Mouse (Mus musculus): ENCODE measurements around the gene Aire. TPM values are rescaled to one million over a fixed set of nuclear protein-coding genes. Genes with fewer than 3 reads are reported as not detected.
"Not testable (repeated sequence)": the region's sequence is repeated elsewhere in the genome, so short reads cannot be mapped to it uniquely, and the experiment has no call there.

Aire gene
- total and polyA plus RNA-seq, 2 experiments from 2014 or later = 0.16 to 0.31 TPM

- no peak overlapping the region for H3K27ac ChIP-seq (ENCODE audit: low read depth, low read length)
- no peak overlapping the region for H3K4me3 ChIP-seq (ENCODE audit: low read depth, low read length)
- peak; percentile 90 for DNase-seq (ENCODE audit: low spot score)
- TF ChIP-seq CTCF (IDR thresholded peaks at IDR 0.05) = peak; percentile 97
- H3K9ac ChIP-seq (replicated peaks; ENCODE audit: low read length, poor library complexity, severe bottlenecking) = no peak overlapping the region
- H3K9me3 ChIP-seq (ENCODE audit: low read length) = no peaks in the 10 kb centered on the region
- no peaks in the 10 kb centered on the region for H3K27me3 ChIP-seq (ENCODE audit: insufficient read depth, low read length)
- 4% methylated on average over 5 of the region's 5 CpGs for WGBS
- peak; percentile 56; the same call in 1 of the 2 replicates for ATAC-seq (ENCODE audit: low FRiP score)
- H3K4me1 ChIP-seq (ENCODE audit: insufficient read depth, low read length) = no peaks in the 10 kb centered on the region
- H3K36me3 ChIP-seq (ENCODE audit: insufficient read depth, low read length) = no peaks in the 10 kb centered on the region
- H3K4me2 ChIP-seq (ENCODE audit: low read depth, low read length, poor library complexity, severe bottlenecking) = no peak overlapping the region
These were observed 15.3 kb downstream of the Aire start for GRCm38 (mm10) chr10:78028129-78028528.

- H3K27me3 ChIP-seq (ENCODE audit: insufficient read depth, low read length); H3K4me2 ChIP-seq (ENCODE audit: low read depth, low read length, poor library complexity, severe bottlenecking); DNase-seq (ENCODE audit: low spot score); H3K27ac ChIP-seq (ENCODE audit: low read depth, low read length); H3K9ac ChIP-seq (replicated peaks; ENCODE audit: low read length, poor library complexity, severe bottlenecking); ATAC-seq (ENCODE audit: low FRiP score); H3K36me3 ChIP-seq (ENCODE audit: insufficient read depth, low read length); H3K9me3 ChIP-seq (ENCODE audit: low read length); H3K4me3 ChIP-seq (ENCODE audit: low read depth, low read length); H3K4me1 ChIP-seq (ENCODE audit: insufficient read depth, low read length): not testable (repeated sequence)
- WGBS = 66% methylated on average over 6 of the region's 8 CpGs
- peak; percentile 59 for TF ChIP-seq CTCF (IDR thresholded peaks at IDR 0.05)
These were observed 18.0 kb downstream of the Aire start for GRCm38 (mm10) chr10:78025453-78025852.

- ATAC-seq (ENCODE audit: low FRiP score); H3K9ac ChIP-seq (replicated peaks; ENCODE audit: low read length, poor library complexity, severe bottlenecking); H3K9me3 ChIP-seq (ENCODE audit: low read length); H3K4me2 ChIP-seq (ENCODE audit: low read depth, low read length, poor library complexity, severe bottlenecking); H3K27me3 ChIP-seq (ENCODE audit: insufficient read depth, low read length); DNase-seq (ENCODE audit: low spot score); H3K27ac ChIP-seq (ENCODE audit: low read depth, low read length); H3K4me3 ChIP-seq (ENCODE audit: low read depth, low read length); H3K4me1 ChIP-seq (ENCODE audit: insufficient read depth, low read length); H3K36me3 ChIP-seq (ENCODE audit: insufficient read depth, low read length): not testable (repeated sequence)
- over 99% methylated on average over 6 of the region's 11 CpGs for WGBS
These were observed 23.4 kb downstream of the Aire start for GRCm38 (mm10) chr10:78019984-78020383.

DNA sequence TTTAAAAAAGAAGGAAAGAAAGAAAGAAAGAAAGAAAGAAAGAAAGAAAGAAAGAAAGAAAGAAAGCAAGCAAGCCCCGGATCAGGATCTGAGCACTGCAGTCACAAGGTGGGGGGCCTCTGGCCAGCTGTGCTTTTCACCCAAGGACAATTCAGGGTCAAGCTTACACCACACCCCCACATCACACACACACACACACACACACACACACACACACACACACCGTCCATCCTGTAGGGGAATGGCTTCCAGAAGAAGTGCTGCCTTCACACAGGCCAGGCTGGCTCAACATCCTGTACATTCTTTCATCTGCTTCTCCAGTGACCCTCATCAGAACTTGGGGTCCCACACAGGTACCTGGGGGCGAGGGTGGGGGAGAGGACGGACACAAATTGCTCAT lies 24.1 kb downstream of the Aire start:
- ATAC-seq (ENCODE audit: low FRiP score) = 0 out of 2 replicates have a peak, but pooled peaks have one; percentile 54

GRCm38 (mm10) chr10:78018797-78019203 lies 24.6 kb downstream of the Aire start:
- ATAC-seq (ENCODE audit: low FRiP score) (peak; percentile 77), DNase-seq (ENCODE audit: low spot score) (peak; percentile 89)
- peak overlapping the region; percentile 25; the same call in 1 of the 2 replicates for H3K4me3 ChIP-seq (ENCODE audit: low read depth, low read length)
- H3K27me3 ChIP-seq (ENCODE audit: insufficient read depth, low read length) = no peaks in the 10 kb centered on the region
- H3K9ac ChIP-seq (replicated peaks; ENCODE audit: low read length, poor library complexity, severe bottlenecking) = 0 out of 2 replicates have a peak overlapping the region, but pooled peaks have one; percentile 46
- H3K9me3 ChIP-seq (ENCODE audit: low read length) = no peaks in the 10 kb centered on the region
- peak; percentile 98 for TF ChIP-seq CTCF (IDR thresholded peaks at IDR 0.05)
- 16% methylated on average over 19 of the region's 19 CpGs for WGBS
- no peak overlapping the region for H3K27ac ChIP-seq (ENCODE audit: low read depth, low read length)
- H3K4me2 ChIP-seq (ENCODE audit: low read depth, low read length, poor library complexity, severe bottlenecking) = peak overlapping the region; percentile 58
- H3K36me3 ChIP-seq (ENCODE audit: insufficient read depth, low read length) = no peaks in the 10 kb centered on the region
- H3K4me1 ChIP-seq (ENCODE audit: insufficient read depth, low read length) = no peaks in the 10 kb centered on the region

More for the DNA sequence above, 24.1 kb downstream of the Aire start:
- no peak for TF ChIP-seq CTCF (IDR thresholded peaks at IDR 0.05)
- Histone ChIP-seq H3K27ac (ENCODE audit: low read depth, low read length) (no peak overlapping the region), H3K4me2 (ENCODE audit: low read depth, low read length, poor library complexity, severe bottlenecking) (no peak overlapping the region), H3K27me3 (ENCODE audit: insufficient read depth, low read length) (no peaks in the 10 kb centered on the region), H3K36me3 (ENCODE audit: insufficient read depth, low read length) (no peaks in the 10 kb centered on the region), H3K4me1 (ENCODE audit: insufficient read depth, low read length) (no peaks in the 10 kb centered on the region), H3K4me3 (ENCODE audit: low read depth, low read length) (no peak overlapping the region), H3K9ac (replicated peaks; ENCODE audit: low read length, poor library complexity, severe bottlenecking) (no peak overlapping the region), H3K9me3 (ENCODE audit: low read length) (no peaks in the 10 kb centered on the region)
- DNase-seq (ENCODE audit: low spot score) = no peak
- WGBS = 53% methylated on average over 4 of the region's 4 CpGs

DNA sequence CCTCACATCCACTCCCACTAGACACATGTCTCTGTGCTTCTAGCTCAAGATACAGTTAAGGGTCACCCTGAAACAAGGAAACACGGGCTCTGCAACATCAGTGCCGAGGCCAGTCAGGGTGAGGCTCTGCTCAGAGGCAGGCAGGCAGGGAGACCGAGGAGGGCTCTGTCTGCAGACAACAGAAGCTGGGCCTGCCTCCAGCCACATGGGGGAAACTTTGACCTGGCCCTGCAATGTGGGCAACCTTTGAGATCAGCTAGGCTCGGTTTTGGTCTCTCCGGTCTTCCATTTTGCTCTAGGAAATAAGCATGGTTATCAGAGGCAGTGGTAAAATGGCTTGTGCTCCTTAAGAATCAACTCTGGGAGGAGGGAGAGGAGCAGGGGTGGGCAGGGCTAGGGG lies 27.0 kb downstream of the Aire start:
- no peaks in the 10 kb centered on the region for H3K4me1 ChIP-seq (ENCODE audit: insufficient read depth, low read length)
- no peak overlapping the region for H3K4me2 ChIP-seq (ENCODE audit: low read depth, low read length, poor library complexity, severe bottlenecking)
- no peak overlapping the region for H3K4me3 ChIP-seq (ENCODE audit: low read depth, low read length)
- no peak for TF ChIP-seq CTCF (IDR thresholded peaks at IDR 0.05)
- no peak overlapping the region for H3K9ac ChIP-seq (replicated peaks; ENCODE audit: low read length, poor library complexity, severe bottlenecking)
- no peaks in the 10 kb centered on the region for H3K36me3 ChIP-seq (ENCODE audit: insufficient read depth, low read length)
- ATAC-seq (ENCODE audit: low FRiP score) (no peak), DNase-seq (ENCODE audit: low spot score) (no peak)
- 47% methylated on average over 5 of the region's 5 CpGs for WGBS
- H3K9me3 ChIP-seq (ENCODE audit: low read length) = no peaks in the 10 kb centered on the region
- H3K27ac ChIP-seq (ENCODE audit: low read depth, low read length) = no peak overlapping the region
- no peaks in the 10 kb centered on the region for H3K27me3 ChIP-seq (ENCODE audit: insufficient read depth, low read length)
